Mouse (Mus musculus) heart, adult 2 months (tissue): ENCODE data around the gene Vstm2b.

Experiments
- CTCF ChIP-seq: fragments of 200-600 bp; IDR thresholded peaks from 2 replicates; pipeline ENCODE4 v1.8.1; 2022; ENCODE audit warnings: antibody characterized with exemption, mild to moderate bottlenecking, moderate library complexity
- POLR2A ChIP-seq: fragments of 200-500 bp; IDR thresholded peaks from 2 replicates; pipeline ENCODE4 v1.6.1; 2011; ENCODE audit warnings: mild to moderate bottlenecking, low read depth, low read length, control low read depth; ENCODE audit not compliant: insufficient read depth

DNA sequence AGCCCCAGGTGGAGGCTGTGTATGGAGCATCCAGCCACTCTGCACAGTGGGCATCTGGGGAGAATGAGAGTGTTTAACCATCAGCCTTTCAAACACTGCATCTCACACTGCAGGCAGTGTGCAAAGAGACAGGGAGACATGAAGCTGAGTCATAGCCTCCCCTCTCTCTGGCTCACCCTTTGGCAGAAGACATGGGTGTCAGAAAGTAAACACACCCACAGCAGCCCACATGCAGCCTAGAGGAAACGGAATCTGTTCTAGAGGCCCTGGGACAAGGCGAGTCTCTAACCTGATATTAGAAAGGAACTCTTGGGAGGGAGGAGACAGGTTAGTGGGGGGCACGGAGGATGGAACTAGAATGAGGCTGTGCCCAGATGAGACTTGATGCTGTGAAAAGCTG is 18.6 kb downstream of the Vstm2b start:
- TF ChIP-seq CTCF (no peak), POLR2A (no peak)
